Mouse (Mus musculus) bone marrow, adult 2 months (tissue): Measurements from ENCODE around the gene Dlg2.

ENCODE experiments used
- CTCF ChIP-seq: fragments of 200-500 bp; IDR thresholded peaks from 2 replicates; pipeline ENCODE4 v1.5.1; 2011; ENCODE audit warnings: low read length, control low read depth; ENCODE audit not compliant: control insufficient read depth, insufficient read depth
- POLR2A ChIP-seq: fragments of 200-500 bp; IDR thresholded peaks from 2 replicates; pipeline ENCODE4 v1.6.1; 2011; ENCODE audit warnings: low read depth, mild to moderate bottlenecking, control low read depth, low read length, borderline replicate concordance; ENCODE audit not compliant: control insufficient read depth

GRCm38 (mm10) chr7:92398841-92399240 is 1922.4 kb downstream of the Dlg2 start:
- TF ChIP-seq CTCF, result no peak
- no peak for TF ChIP-seq POLR2A
